Mouse (Mus musculus) ES-E14 (cell line): ENCODE data around the gene Ltb4r1. TPM values are rescaled to one million over a fixed set of nuclear protein-coding genes. Genes with fewer than 3 reads are reported as not detected.

Source experiments
- DNase-seq: peaks from one replicate; pipeline ENCODE4 v3.0.0-alpha.2; 2013; ENCODE audit warnings: low read depth, low spot score
- H3K27ac ChIP-seq: 2 replicates; pipeline ENCODE4 v1.5.1; 2012; ENCODE audit warnings: low read depth, mild to moderate bottlenecking, low read length, moderate library complexity, mixed read lengths; ENCODE audit not compliant: poor library complexity, insufficient read depth, severe bottlenecking
- H3K36me3 ChIP-seq: 2 replicates; pipeline ENCODE4 v1.6.1; 2012; ENCODE audit warnings: mild to moderate bottlenecking, low read length, moderate library complexity, mixed read lengths; ENCODE audit not compliant: control insufficient read depth, poor library complexity, insufficient read depth, severe bottlenecking
- H3K4me1 ChIP-seq, 2 experiments: fragments of 150-350 bp in 1 of 2; sonication (generic) in 1 of 2; 2 replicates each; pipeline ENCODE4 v1.6.1; 2012; ENCODE audit warnings: low read length in 2 of 2, mild to moderate bottlenecking in 1 of 2, mixed read lengths in 1 of 2; ENCODE audit not compliant: control insufficient read depth in 2 of 2, insufficient read depth in 2 of 2, poor library complexity in 1 of 2
- H3K4me3 ChIP-seq, 2 experiments: fragments of 150-350 bp in 1 of 2; sonication (generic) in 1 of 2; 2 replicates each; pipeline ENCODE4 v1.5.1; 2012; ENCODE audit warnings: low read length in 2 of 2, low read depth in 1 of 2, mild to moderate bottlenecking in 1 of 2, mixed read lengths in 1 of 2; ENCODE audit not compliant: insufficient read depth in 1 of 2, poor library complexity in 1 of 2, severe bottlenecking in 1 of 2
- H3K9ac ChIP-seq: 2 replicates; pipeline ENCODE4 v1.6.1; 2012; ENCODE audit warnings: low read depth, mild to moderate bottlenecking, low read length, mixed read lengths; ENCODE audit not compliant: poor library complexity, insufficient read depth, severe bottlenecking
- H3K9me3 ChIP-seq: fragments of 150-350 bp; sonication (generic); 2 replicates; pipeline ENCODE4 v1.6.1; 2012; ENCODE audit warnings: low read depth, mild to moderate bottlenecking, low read length; ENCODE audit not compliant: control insufficient read depth, insufficient read depth
- CHD2 ChIP-seq: IDR thresholded peaks from 2 replicates; pipeline ENCODE4 v1.6.1; 2014; ENCODE audit warnings: mild to moderate bottlenecking, low read depth, low read length, inconsistent platforms
- HCFC1 ChIP-seq: IDR thresholded peaks from 2 replicates; pipeline ENCODE4 v1.6.1; 2012; ENCODE audit warnings: low read length, inconsistent platforms, borderline replicate concordance; ENCODE audit not compliant: insufficient read depth
- MAFK ChIP-seq: IDR thresholded peaks from 2 replicates; pipeline ENCODE4 v1.6.1; 2014; ENCODE audit warnings: mild to moderate bottlenecking, low read depth, low read length, inconsistent platforms; ENCODE audit not compliant: insufficient read depth
- ZC3H11A ChIP-seq: IDR thresholded peaks from 2 replicates; pipeline ENCODE4 v1.6.1; 2012; ENCODE audit warnings: low read depth, mild to moderate bottlenecking, inconsistent platforms, low read length, borderline replicate concordance
- ZNF384 ChIP-seq: IDR thresholded peaks from 2 replicates; pipeline ENCODE4 v1.6.1; 2012; ENCODE audit warnings: low read depth, low read length, inconsistent platforms
- in situ Hi-C, 2 experiments: fragments of 600-800 bp; cut with MboI; formaldehyde crosslinking; loops; one replicate each; pipeline ENCODE4 v1.15.1; 2025; ENCODE audit warnings: low sequenced_read_pairs in 2 of 2, inconsistent platforms in 1 of 2; ENCODE audit not compliant: unreplicated experiment in 2 of 2
- total RNA-seq: library from RNA; depleted of rRNA; stranded (reverse); fragments of 300-350 nt; gene quantifications from 2 replicates; pipeline ENCODE4 v1.2.3, GENCODE M21; 2012; rRNA removed

The Ltb4r1 gene
- total RNA-seq, 1 experiment = 0.67 TPM

DNA sequence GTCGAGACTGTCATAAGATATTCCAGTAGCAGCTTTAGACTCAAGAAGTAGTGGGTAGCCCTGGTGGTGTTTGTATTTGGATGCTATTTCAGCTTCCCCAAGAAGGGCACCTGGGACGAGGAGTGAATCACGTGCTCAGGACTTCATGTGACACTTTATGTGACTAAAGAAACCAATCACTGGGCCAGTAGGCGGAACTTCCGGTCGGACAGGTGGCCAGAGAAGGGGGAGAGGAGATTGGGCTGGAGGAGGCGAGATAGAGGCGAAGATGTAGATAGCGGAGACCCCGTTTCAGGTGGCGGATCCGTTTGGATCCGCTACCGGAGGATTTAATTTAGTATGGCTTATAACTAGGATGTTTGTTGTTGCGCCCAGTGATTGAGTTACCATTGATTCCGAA is 49.1 kb downstream of the Ltb4r1 start:
- no peak for TF ChIP-seq HCFC1
- no peak for TF ChIP-seq ZC3H11A
- no peak for TF ChIP-seq ZNF384
- TF ChIP-seq CHD2 = no peak
- no peak for TF ChIP-seq MAFK
- in situ Hi-C loops = no loop called here
- DNase-seq = no peak
- H3K9ac ChIP-seq = peak overlapping the region; percentile 66
- no peaks in the 10 kb centered on the region for H3K36me3 ChIP-seq
- no peak overlapping the region for H3K27ac ChIP-seq
- peaks cover 2% of the 10 kb centered on the region; the same call in 1 of the 2 replicates for H3K9me3 ChIP-seq
- H3K4me3 ChIP-seq = peak overlapping the region; percentile 62 to 64
- peaks cover 0 to 5% of the 10 kb centered on the region in 2 experiments; a peak in 1 of 4 replicates for H3K4me1 ChIP-seq

DNA sequence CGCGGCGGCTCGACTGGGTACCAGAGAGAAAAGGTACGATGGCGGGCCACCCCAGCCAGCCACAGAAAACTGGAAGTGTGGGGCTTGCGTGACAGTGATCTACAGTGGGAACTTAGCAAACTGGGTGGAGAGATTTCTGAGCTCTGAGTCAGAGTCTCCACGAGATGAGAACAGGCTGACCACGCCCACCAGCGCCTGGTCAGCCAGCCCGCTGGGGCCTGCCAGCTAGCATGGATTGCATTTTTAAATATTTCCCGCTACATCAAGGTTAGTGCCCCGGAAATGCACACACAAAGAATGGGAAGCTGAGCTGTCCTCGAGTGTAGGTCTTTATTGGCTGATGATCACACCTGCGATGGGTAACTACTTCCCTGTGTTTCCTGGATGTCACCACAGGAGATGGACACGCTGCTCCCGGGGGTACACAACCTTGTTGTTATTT is 49.6 kb downstream of the Ltb4r1 start:
- H3K9ac ChIP-seq = peak overlapping the region; percentile 66
- H3K36me3 ChIP-seq = no peaks in the 10 kb centered on the region
- in situ Hi-C loops = no loop called here
- H3K4me3 ChIP-seq = peak overlapping the region; percentile 62 to 64
- TF ChIP-seq HCFC1 (no peak), CHD2 (no peak), ZC3H11A (no peak), ZNF384 (no peak), MAFK (no peak)
- H3K4me1 ChIP-seq = peaks cover 0 to 5% of the 10 kb centered on the region in 2 experiments; a peak in 1 of 4 replicates
- H3K27ac ChIP-seq = no peak overlapping the region; the same call in 1 of the 2 replicates
- DNase-seq = no peak
- peaks cover 2% of the 10 kb centered on the region; the same call in 1 of the 2 replicates for H3K9me3 ChIP-seq

Other genes with a start within 250 kb of the Ltb4r1 start
- not detected in 2 replicates for gene Nrl, start 241.0 kb upstream of the Ltb4r1 start, total RNA-seq
- gene Pck2, start 225.7 kb upstream of the Ltb4r1 start, total RNA-seq = 28.5 and 108 TPM in 2 replicates
- gene Dcaf11, start 206.0 kb upstream of the Ltb4r1 start, total RNA-seq = 17.5 and 28.8 TPM in 2 replicates
- gene A730061H03Rik, start 205.6 kb upstream of the Ltb4r1 start, total RNA-seq = not detected in 2 replicates
- gene Fitm1, start 190.3 kb upstream of the Ltb4r1 start, total RNA-seq = 0.71 and 1.6 TPM in 2 replicates
- 32.8 and 59.5 TPM in 2 replicates for gene Psme1, start 187.8 kb upstream of the Ltb4r1 start, total RNA-seq
- gene Emc9, start 180.7 kb upstream of the Ltb4r1 start, total RNA-seq = 4.9 and 9.2 TPM in 2 replicates
- gene Psme2, start 174.8 kb upstream of the Ltb4r1 start, total RNA-seq = 44.0 and 74.3 TPM in 2 replicates
- gene Rnf31, start 174.3 kb upstream of the Ltb4r1 start, total RNA-seq = 13.1 and 33.7 TPM in 2 replicates
- 5.8 and 17.5 TPM in 2 replicates for gene Irf9, start 162.4 kb upstream of the Ltb4r1 start, total RNA-seq
- 5.8 and 11.8 TPM in 2 replicates for gene Rec8, start 147.9 kb upstream of the Ltb4r1 start, total RNA-seq
- 62.9 and 111 TPM in 2 replicates for gene Ipo4, start 130.0 kb upstream of the Ltb4r1 start, total RNA-seq
- not detected in 2 replicates for gene Gm49378, start 128.1 kb upstream of the Ltb4r1 start, total RNA-seq
- 41.1 and 76.1 TPM in 2 replicates for gene Tm9sf1, start 122.2 kb upstream of the Ltb4r1 start, total RNA-seq
- gene Tssk4, start 115.8 kb upstream of the Ltb4r1 start, total RNA-seq = not detected in 2 replicates
- 13.0 and 16.5 TPM in 2 replicates for gene Mdp1, start 105.5 kb upstream of the Ltb4r1 start, total RNA-seq
- gene Gmpr2, start 94.0 kb upstream of the Ltb4r1 start, total RNA-seq = 15.3 and 18.2 TPM in 2 replicates
- gene Nedd8, start 93.8 kb upstream of the Ltb4r1 start, total RNA-seq = 187 and 253 TPM in 2 replicates
- gene Tinf2, start 84.1 kb upstream of the Ltb4r1 start, total RNA-seq = 26.1 and 60.9 TPM in 2 replicates
- gene Tgm1, start 52.0 kb upstream of the Ltb4r1 start, total RNA-seq = 13.4 and 31.6 TPM in 2 replicates
- 34.0 and 95.5 TPM in 2 replicates for gene Rabggta, start 43.7 kb upstream of the Ltb4r1 start, total RNA-seq
- 9.6 and 18.0 TPM in 2 replicates for gene Dhrs1, start 20.3 kb upstream of the Ltb4r1 start, total RNA-seq
- 30.0 and 38.3 TPM in 2 replicates for gene Nop9, start 20.3 kb upstream of the Ltb4r1 start, total RNA-seq
- gene Cideb, start 7.5 kb upstream of the Ltb4r1 start, total RNA-seq = 2.2 and 4.1 TPM in 2 replicates
- 1.5 and 7.1 TPM in 2 replicates for gene Ltb4r2, start 4.5 kb upstream of the Ltb4r1 start, total RNA-seq
- 0.27 and 0.32 TPM in 2 replicates for gene Adcy4, start 18.1 kb downstream of the Ltb4r1 start, total RNA-seq
- 9.0 and 17.8 TPM in 2 replicates for gene Ripk3, start 22.9 kb downstream of the Ltb4r1 start, total RNA-seq
- 6.4 and 25.4 TPM in 2 replicates for gene Nfatc4, start 57.2 kb downstream of the Ltb4r1 start, total RNA-seq
- 7.1 and 10.4 TPM in 2 replicates for gene Nynrin, start 88.0 kb downstream of the Ltb4r1 start, total RNA-seq
- gene Cbln3, start 118.4 kb downstream of the Ltb4r1 start, total RNA-seq = 0.04 and 0.11 TPM in 2 replicates
- gene Khnyn, start 119.0 kb downstream of the Ltb4r1 start, total RNA-seq = 7.2 and 15.8 TPM in 2 replicates
- gene Sdr39u1, start 134.3 kb downstream of the Ltb4r1 start, total RNA-seq = 8.2 and 11.1 TPM in 2 replicates
- gene Cma1, start 178.7 kb downstream of the Ltb4r1 start, total RNA-seq = not detected in 2 replicates
- gene Cma2, start 185.0 kb downstream of the Ltb4r1 start, total RNA-seq = not detected in 2 replicates